ENCODE assay signal across 9 mouse cellular contexts in genomic region chr10:77190967-77191915, GRCm38 (mm10). TPM values are rescaled to one million over a fixed set of nuclear protein-coding genes. Genes with fewer than 3 reads are reported as not detected.
DNase-seq lines count a peak whose midpoint lies in the region; ATAC-seq and TF ChIP-seq lines count a peak whose summit lies in the region.
"Had no signal": no experiment of that assay in that cellular context is flagged by ENCODE, and none has a peak within 500 bp of the region (broad histone marks: within the 10 kb centered on the region; RNA-seq: fewer than 3 reads in every experiment).

No protein-coding gene starts in this region.

- TF ChIP-seq CTCF in lung, embryonic 14.5 days (IDR thresholded peaks at IDR 0.05; ENCODE audit: low read depth), result no peak
- no peak for TF ChIP-seq CTCF in lung, postnatal 0 days (IDR thresholded peaks at IDR 0.05)

- peak; percentile 81 for ATAC-seq in lung, embryonic 14.5 days (ENCODE audit: insufficient read depth)
- no peak for ATAC-seq in lung, postnatal 0 days
- ATAC-seq in embryonic facial prominence, embryonic 13.5 days (ENCODE audit: insufficient number of reproducible peaks, insufficient read depth, low FRiP score, low TSS enrichment, low read depth), result peak; percentile 32; the same call in 1 of the 2 replicates
- ATAC-seq in limb, embryonic 14.5 days (ENCODE audit: low FRiP score, low read depth), result peak; percentile 83
- ATAC-seq in stomach, embryonic 16.5 days (ENCODE audit: insufficient read depth, low FRiP score), result 0 out of 2 replicates have a peak, but pooled peaks have one; percentile 33

- peak; percentile 64 for DNase-seq in lung, embryonic 14.5 days
- DNase-seq in lung, postnatal 0 days (ENCODE audit: low spot score), result no peak
- DNase-seq in limb, embryonic 14.5 days (ENCODE audit: low spot score), result no peak
- DNase-seq in adrenal gland, postnatal 36 days, result no peak
- no peak for DNase-seq in urinary bladder, postnatal 4 days (ENCODE audit: low spot score in 2 of 2)
- no peak for DNase-seq in cerebellum, adult 9-10 months

- TF ChIP-seq EP300 in lung, postnatal 0 days (IDR thresholded peaks at IDR 0.05), result no peak

- H3K4me1 ChIP-seq in lung, embryonic 14.5 days (ENCODE audit: insufficient read depth), result peaks cover 13% of the 10 kb centered on the region
- no peaks in the 10 kb centered on the region for H3K4me1 ChIP-seq in lung, postnatal 0 days (ENCODE audit: insufficient read depth, low read depth, low read length)
- H3K4me1 ChIP-seq in embryonic facial prominence, embryonic 13.5 days, result peaks cover 29% of the 10 kb centered on the region
- H3K4me1 ChIP-seq in limb, embryonic 14.5 days (ENCODE audit: control insufficient read depth, insufficient read depth, low read length), result peaks cover 14% of the 10 kb centered on the region
- 0 out of 2 replicates have a peak, but pooled peaks cover 4% of the 10 kb centered on the region for H3K4me1 ChIP-seq in stomach, embryonic 16.5 days (ENCODE audit: control insufficient read depth, insufficient read depth, low read length)

- no peak overlapping the region for H3K4me3 ChIP-seq in lung, embryonic 14.5 days (ENCODE audit: low read depth, low read length)
- H3K4me3 ChIP-seq in lung, postnatal 0 days (ENCODE audit: low read depth, low read length), result no peak overlapping the region
- no peak overlapping the region for H3K4me3 ChIP-seq in embryonic facial prominence, embryonic 13.5 days
- H3K4me3 ChIP-seq in limb, embryonic 14.5 days (replicated peaks; ENCODE audit: low read length), result no peak overlapping the region
- no peak overlapping the region for H3K4me3 ChIP-seq in stomach, embryonic 16.5 days (replicated peaks; ENCODE audit: low read length)

- peak overlapping the region; percentile 38 for H3K27ac ChIP-seq in lung, embryonic 14.5 days (ENCODE audit: low read depth)
- H3K27ac ChIP-seq in lung, postnatal 0 days (ENCODE audit: low read length), result no peak overlapping the region
- no peak overlapping the region for H3K27ac ChIP-seq in embryonic facial prominence, embryonic 13.5 days
- H3K27ac ChIP-seq in limb, embryonic 14.5 days (replicated peaks; ENCODE audit: low read depth, low read length), result no peak overlapping the region
- no peak overlapping the region for H3K27ac ChIP-seq in stomach, embryonic 16.5 days (ENCODE audit: low read length)

- TF ChIP-seq POLR2A in limb, embryonic 14.5 days (IDR thresholded peaks at IDR 0.05; ENCODE audit: borderline replicate concordance, extremely low read depth, insufficient read depth, insufficient read length), result no peak

- H3K4me2 ChIP-seq in lung, embryonic 14.5 days, result no peak overlapping the region
- no peak overlapping the region for H3K4me2 ChIP-seq in lung, postnatal 0 days (replicated peaks; ENCODE audit: low read depth, low read length)
- no peak overlapping the region for H3K4me2 ChIP-seq in embryonic facial prominence, embryonic 13.5 days
- no peak overlapping the region for H3K4me2 ChIP-seq in limb, embryonic 14.5 days (replicated peaks; ENCODE audit: low read depth, low read length, severe bottlenecking)
- H3K4me2 ChIP-seq in stomach, embryonic 16.5 days (ENCODE audit: low read depth, low read length), result no peak overlapping the region

- H3K36me3 ChIP-seq in lung, embryonic 14.5 days (ENCODE audit: insufficient read depth), result no peaks in the 10 kb centered on the region
- no peaks in the 10 kb centered on the region for H3K36me3 ChIP-seq in lung, postnatal 0 days (ENCODE audit: insufficient read depth, low read length)
- no peaks in the 10 kb centered on the region for H3K36me3 ChIP-seq in embryonic facial prominence, embryonic 13.5 days
- no peaks in the 10 kb centered on the region for H3K36me3 ChIP-seq in limb, embryonic 14.5 days (ENCODE audit: control insufficient read depth, insufficient read depth, low read length)
- H3K36me3 ChIP-seq in stomach, embryonic 16.5 days (ENCODE audit: control insufficient read depth, insufficient read depth, low read length), result no peaks in the 10 kb centered on the region

- no peaks in the 10 kb centered on the region for H3K27me3 ChIP-seq in lung, embryonic 14.5 days (ENCODE audit: insufficient read depth, low read length)
- no peaks in the 10 kb centered on the region for H3K27me3 ChIP-seq in lung, postnatal 0 days (replicated peaks; ENCODE audit: insufficient read depth, low read length)
- no peaks in the 10 kb centered on the region for H3K27me3 ChIP-seq in embryonic facial prominence, embryonic 13.5 days
- H3K27me3 ChIP-seq in limb, embryonic 14.5 days (ENCODE audit: control insufficient read depth, insufficient read depth, low read length), result no peaks in the 10 kb centered on the region
- H3K27me3 ChIP-seq in stomach, embryonic 16.5 days (ENCODE audit: control insufficient read depth, insufficient read depth, low read length), result no peaks in the 10 kb centered on the region

- H3K9ac ChIP-seq in lung, embryonic 14.5 days, result no peak overlapping the region
- no peak overlapping the region for H3K9ac ChIP-seq in lung, postnatal 0 days (replicated peaks; ENCODE audit: low read depth)
- no peak overlapping the region for H3K9ac ChIP-seq in embryonic facial prominence, embryonic 13.5 days
- H3K9ac ChIP-seq in limb, embryonic 14.5 days (ENCODE audit: low read depth, low read length, severe bottlenecking), result no peak overlapping the region
- H3K9ac ChIP-seq in stomach, embryonic 16.5 days (ENCODE audit: low read length), result no peak overlapping the region

- 23% methylated on average over 10 of the region's 10 CpGs for WGBS in lung, embryonic 14.5 days
- 44% methylated on average over 10 of the region's 10 CpGs for WGBS in lung, postnatal 0 days
- 18% methylated on average over 10 of the region's 10 CpGs for WGBS in embryonic facial prominence, embryonic 13.5 days
- 22% methylated on average over 10 of the region's 10 CpGs for WGBS in limb, embryonic 14.5 days
- 38% methylated on average over 10 of the region's 10 CpGs for WGBS in stomach, embryonic 16.5 days

- no peaks in the 10 kb centered on the region for H3K9me3 ChIP-seq in lung, embryonic 14.5 days (ENCODE audit: low read depth, low read length)
- H3K9me3 ChIP-seq in lung, postnatal 0 days (ENCODE audit: low read length), result no peaks in the 10 kb centered on the region
- no peaks in the 10 kb centered on the region for H3K9me3 ChIP-seq in embryonic facial prominence, embryonic 13.5 days
- no peaks in the 10 kb centered on the region for H3K9me3 ChIP-seq in limb, embryonic 14.5 days (ENCODE audit: control insufficient read depth, low read length)
- H3K9me3 ChIP-seq in stomach, embryonic 16.5 days (replicated peaks; ENCODE audit: control insufficient read depth, low read length), result no peaks in the 10 kb centered on the region

RNA-seq across cellular contexts. Expression of gene Col18a1, which starts 24.9 kb away (rescaled TPM):
- 204 and 217 TPM in 2 replicates for polyA plus RNA-seq in lung, embryonic 14.5 days (2014; fragmentation: Nextera tagmentation; extraction: Ambion mirVana)
- 30.0 and 33.2 TPM in 2 replicates for polyA plus RNA-seq in lung, postnatal 0 days (2015; fragmentation: Nextera tagmentation; extraction: Ambion mirVana)
- polyA plus RNA-seq in embryonic facial prominence, embryonic 13.5 days (2015; fragmentation: Nextera tagmentation; extraction: Ambion mirVana), result 83.9 and 86.3 TPM in 2 replicates
- 66.4 and 75.0 TPM in 2 replicates for polyA plus RNA-seq in limb, embryonic 14.5 days (2012; rRNA removed)
- polyA plus RNA-seq in limb, embryonic 14.5 days (2014; fragmentation: Nextera tagmentation; extraction: Ambion mirVana), result 77.8 and 80.2 TPM in 2 replicates
- polyA plus RNA-seq in stomach, embryonic 16.5 days (2015; fragmentation: Nextera tagmentation; extraction: Ambion mirVana), result 78.9 and 82.2 TPM in 2 replicates
- 10 to 100 TPM; 22.9 to 44.0 TPM for total RNA-seq in adrenal gland, postnatal 36 days (2021)
- total RNA-seq: neutrophil, adult 5-6 weeks had no signal
